Mouse (Mus musculus) CH12.LX (cell line): ENCODE measurements at regions not wholly inside any gene's neighbourhood (a gene's known extent, or its start where the extent isn't known, plus 50 kb on each side); places are given as distances from the start of the nearest gene placed in this dataset.

Experiments
- DNase-seq: peaks from one replicate; pipeline ENCODE4 v3.0.0-alpha.2; 2013; ENCODE audit errors: extremely low read depth
- H3K27ac ChIP-seq: 2 replicates; pipeline ENCODE4 v1.5.1; 2012; ENCODE audit warnings: low read depth, mild to moderate bottlenecking, control low read depth, moderate library complexity; ENCODE audit not compliant: insufficient read depth
- H3K27me3 ChIP-seq: replicated peaks from 2 replicates; pipeline ENCODE3; 2012; ENCODE audit warnings: inconsistent platforms
- H3K36me3 ChIP-seq, 2 experiments: replicated peaks in 1 of 2; 2 replicates each; pipeline versions ENCODE3 to v1.6.1; 2012; ENCODE audit warnings: inconsistent platforms in 1 of 2, low read length in 1 of 2, mild to moderate bottlenecking in 1 of 2, mixed read lengths in 1 of 2, moderate library complexity in 1 of 2; ENCODE audit not compliant: control insufficient read depth in 1 of 2, insufficient read depth in 1 of 2
- H3K4me1 ChIP-seq, 2 experiments: 2 replicates each; pipeline ENCODE4 v1.6.1; 2012; ENCODE audit warnings: inconsistent platforms in 1 of 2, moderate library complexity in 1 of 2; ENCODE audit not compliant: insufficient read depth in 2 of 2, control insufficient read depth in 1 of 2
- H3K4me2 ChIP-seq: 2 replicates; pipeline ENCODE4 v1.6.1; 2012; ENCODE audit warnings: low read depth, mild to moderate bottlenecking, control low read depth; ENCODE audit not compliant: poor library complexity, insufficient read depth, severe bottlenecking
- H3K4me3 ChIP-seq, 3 experiments: fragments of 150-350 bp in 1 of 3; sonication (generic) in 1 of 3; replicated peaks in 1 of 3; 2 replicates each; pipeline versions ENCODE3 to v1.5.1; 2011 to 2012; ENCODE audit warnings: low read depth in 2 of 3, low read length in 2 of 3, mild to moderate bottlenecking in 2 of 3, moderate library complexity in 2 of 3, control low read depth in 1 of 3, improper control_type of control experiment in 1 of 3, inconsistent platforms in 1 of 3, mixed read lengths in 1 of 3; ENCODE audit not compliant: poor library complexity in 1 of 3
- H3K79me2 ChIP-seq: replicated peaks from 2 replicates; pipeline ENCODE4 v1.6.1; 2012; ENCODE audit warnings: mild to moderate bottlenecking, moderate library complexity; ENCODE audit not compliant: control insufficient read depth, poor library complexity, insufficient read depth, severe bottlenecking; ENCODE audit errors: extremely low read depth
- H3K9ac ChIP-seq: 2 replicates; pipeline ENCODE4 v1.6.1; 2012; ENCODE audit warnings: low read depth, mild to moderate bottlenecking, control low read depth, moderate library complexity; ENCODE audit not compliant: insufficient read depth
- H3K9me3 ChIP-seq: replicated peaks from 2 replicates; pipeline ENCODE3; 2012; ENCODE audit warnings: low read length, inconsistent platforms, mixed read lengths
- CHD2 ChIP-seq: IDR thresholded peaks from 2 replicates; pipeline ENCODE4 v1.6.1; 2011; ENCODE audit warnings: low read length, improper control_type of control experiment
- E2F4 ChIP-seq: IDR thresholded peaks from 2 replicates; pipeline ENCODE4 v1.6.1; 2011; ENCODE audit warnings: low read depth, low read length, improper control_type of control experiment; ENCODE audit not compliant: insufficient replicate concordance
- EP300 ChIP-seq: IDR thresholded peaks from 2 replicates; pipeline ENCODE4 v1.6.1; 2011; ENCODE audit warnings: low read length, improper control_type of control experiment
- ETS1 ChIP-seq: conservative IDR thresholded peaks from 2 replicates; pipeline ENCODE4 v1.6.1; 2012; ENCODE audit warnings: low read depth, mild to moderate bottlenecking, inconsistent platforms, low read length, improper control_type of control experiment, moderate library complexity
- GABPA ChIP-seq: IDR thresholded peaks from 2 replicates; pipeline ENCODE4 v1.6.1; 2012; ENCODE audit warnings: low read depth, low read length, improper control_type of control experiment, inconsistent platforms; ENCODE audit not compliant: insufficient replicate concordance
- HCFC1 ChIP-seq: IDR thresholded peaks from 2 replicates; pipeline ENCODE4 v1.6.1; 2012; ENCODE audit warnings: low read depth, mild to moderate bottlenecking, inconsistent platforms, low read length, improper control_type of control experiment
- IRF4 ChIP-seq: IDR thresholded peaks from 2 replicates; pipeline ENCODE4 v1.6.1; 2014; ENCODE audit warnings: low read depth, mild to moderate bottlenecking, inconsistent platforms, low read length, improper control_type of control experiment
- JUN ChIP-seq: IDR thresholded peaks from 2 replicates; pipeline ENCODE4 v1.6.1; 2011; ENCODE audit warnings: low read depth, mild to moderate bottlenecking, low read length, improper control_type of control experiment, moderate library complexity; ENCODE audit not compliant: insufficient read depth
- KAT2A ChIP-seq: IDR thresholded peaks from 2 replicates; pipeline ENCODE4 v1.6.1; 2012; ENCODE audit warnings: low read length, improper control_type of control experiment, inconsistent platforms; ENCODE audit not compliant: insufficient replicate concordance
- MEF2A ChIP-seq: IDR thresholded peaks from 2 replicates; pipeline ENCODE4 v1.6.1; 2014; ENCODE audit warnings: low read depth, mild to moderate bottlenecking, inconsistent platforms, low read length, improper control_type of control experiment, borderline replicate concordance
- MXI1 ChIP-seq: IDR thresholded peaks from 2 replicates; pipeline ENCODE4 v1.6.1; 2011; ENCODE audit warnings: mild to moderate bottlenecking, low read depth, low read length, improper control_type of control experiment
- MYC ChIP-seq: IDR thresholded peaks from 2 replicates; pipeline ENCODE4 v1.6.1; 2011; ENCODE audit warnings: low read depth, mild to moderate bottlenecking, improper control_type of control experiment, low read length
- NELFE ChIP-seq: IDR thresholded peaks from 2 replicates; pipeline ENCODE4 v1.6.1; 2011; ENCODE audit warnings: low read depth, low read length, improper control_type of control experiment
- NRF1 ChIP-seq: IDR thresholded peaks from 2 replicates; pipeline ENCODE4 v1.6.1; 2014; ENCODE audit warnings: low read depth, mild to moderate bottlenecking, inconsistent platforms, low read length, improper control_type of control experiment, moderate library complexity
- PAX5 ChIP-seq: IDR thresholded peaks from 2 replicates; pipeline ENCODE4 v1.6.1; 2012; ENCODE audit warnings: low read length, inconsistent platforms, mixed read lengths
- POLR2A ChIP-seq: IDR thresholded peaks from 2 replicates; pipeline ENCODE4 v1.6.1; 2011; ENCODE audit warnings: low read depth, mild to moderate bottlenecking, improper control_type of control experiment, low read length
- SMC3 ChIP-seq: IDR thresholded peaks from 2 replicates; pipeline ENCODE4 v1.6.1; 2011; ENCODE audit warnings: low read depth, low read length, improper control_type of control experiment
- TBP ChIP-seq: conservative IDR thresholded peaks from 2 replicates; pipeline ENCODE4 v1.6.1; 2011; ENCODE audit warnings: low read depth, low read length, improper control_type of control experiment
- UBTF ChIP-seq: IDR thresholded peaks from 2 replicates; pipeline ENCODE4 v1.6.1; 2012; ENCODE audit warnings: low read depth, mild to moderate bottlenecking, inconsistent platforms, low read length, improper control_type of control experiment, moderate library complexity
- USF2 ChIP-seq: conservative IDR thresholded peaks from 2 replicates; pipeline ENCODE4 v1.6.1; 2011; ENCODE audit warnings: low read depth, low read length, improper control_type of control experiment
- ZMIZ1 ChIP-seq: IDR thresholded peaks from 2 replicates; pipeline ENCODE4 v1.6.1; 2012; ENCODE audit warnings: low read depth, mild to moderate bottlenecking, inconsistent platforms, low read length, improper control_type of control experiment
- ZNF384 ChIP-seq: IDR thresholded peaks from 2 replicates; pipeline ENCODE4 v1.6.1; 2012; ENCODE audit warnings: low read depth, low read length, improper control_type of control experiment, inconsistent platforms
- dilution Hi-C: fragments of 300-500 bp; cut with MboI; formaldehyde crosslinking; loops from 2 replicates; pipeline ENCODE4 v1.14.3; 2020; ENCODE audit warnings: low sequenced_read_pairs; ENCODE audit not compliant: extremely low pct_unique_long_range_greater_than_20kb, extremely low pct_ligation_motif_present
- in situ Hi-C: fragments of 300-500 bp; cut with MboI; formaldehyde crosslinking; loops from 3 replicates; pipeline ENCODE4 v1.14.3; 2019; ENCODE audit warnings: low sequenced_read_pairs, low pct_ligation_motif_present, low pct_unique_long_range_greater_than_20kb, mixed read lengths

GRCm38 (mm10) chr17:7571481-7571880, 186.2 kb upstream of the Unc93a2 start:
- Histone ChIP-seq H3K27me3 (no peaks in the 10 kb centered on the region), H3K4me2 (no peak overlapping the region), H3K27ac (no peak overlapping the region), H3K79me2 (no peaks in the 10 kb centered on the region), H3K9me3 (no peaks in the 10 kb centered on the region), H3K4me3 (no peak overlapping the region), H3K36me3 (no peaks in the 10 kb centered on the region), H3K9ac (no peak overlapping the region)
- no peak for DNase-seq
- in situ Hi-C loops: no loop called here
- dilution Hi-C loops: no loop called here
- no peak for TF ChIP-seq MYC
- TF ChIP-seq NELFE: no peak
- TF ChIP-seq IRF4: no peak
- TF ChIP-seq UBTF: no peak
- TF ChIP-seq, all 38 proteins: peak for 0
- H3K4me1 ChIP-seq: peaks cover 2 to 24% of the 10 kb centered on the region in 2 experiments; a peak in 3 of 4 replicates

GRCm38 (mm10) chr17:7568482-7568881, 183.2 kb upstream of the Unc93a2 start:
- DNase-seq: no peak
- no peaks in the 10 kb centered on the region for H3K36me3 ChIP-seq
- H3K4me2 ChIP-seq: no peak overlapping the region
- H3K4me3 ChIP-seq: no peak overlapping the region
- H3K9ac ChIP-seq: no peak overlapping the region
- H3K79me2 ChIP-seq: no peaks in the 10 kb centered on the region
- no peak overlapping the region for H3K27ac ChIP-seq
- peaks cover 0 to 6% of the 10 kb centered on the region in 2 experiments; a peak in 2 of 4 replicates for H3K4me1 ChIP-seq
- no peaks in the 10 kb centered on the region for H3K9me3 ChIP-seq
- dilution Hi-C loops (no loop called here), in situ Hi-C loops (no loop called here)
- no peaks in the 10 kb centered on the region for H3K27me3 ChIP-seq
- no peak for TF ChIP-seq HCFC1
- no peak for TF ChIP-seq POLR2A
- no peak for TF ChIP-seq ZNF384
- TF ChIP-seq MEF2A: no peak
- TF ChIP-seq ZMIZ1: no peak
- no peak for TF ChIP-seq E2F4
- no peak for TF ChIP-seq GABPA
- no peak for TF ChIP-seq ETS1
- no peak for TF ChIP-seq EP300
- no peak for TF ChIP-seq NRF1
- no peak for TF ChIP-seq CHD2
- TF ChIP-seq PAX5: no peak
- no peak for TF ChIP-seq SMC3
- no peak for TF ChIP-seq USF2
- TF ChIP-seq KAT2A: no peak
- no peak for TF ChIP-seq JUN
- no peak for TF ChIP-seq MXI1
- TF ChIP-seq TBP: no peak
